Mouse (Mus musculus) mesoderm, embryonic 11.5 days (tissue): ENCODE results near the gene Frem1.
A peak's percentile ranks its signal among the peaks of the same experiment; 100 is the strongest.

Experiments used
- DNase-seq: peaks from one replicate; pipeline ENCODE4 v3.0.0-alpha.2; 2012; ENCODE audit warnings: low read depth, low spot score

Gene Frem1

DNA sequence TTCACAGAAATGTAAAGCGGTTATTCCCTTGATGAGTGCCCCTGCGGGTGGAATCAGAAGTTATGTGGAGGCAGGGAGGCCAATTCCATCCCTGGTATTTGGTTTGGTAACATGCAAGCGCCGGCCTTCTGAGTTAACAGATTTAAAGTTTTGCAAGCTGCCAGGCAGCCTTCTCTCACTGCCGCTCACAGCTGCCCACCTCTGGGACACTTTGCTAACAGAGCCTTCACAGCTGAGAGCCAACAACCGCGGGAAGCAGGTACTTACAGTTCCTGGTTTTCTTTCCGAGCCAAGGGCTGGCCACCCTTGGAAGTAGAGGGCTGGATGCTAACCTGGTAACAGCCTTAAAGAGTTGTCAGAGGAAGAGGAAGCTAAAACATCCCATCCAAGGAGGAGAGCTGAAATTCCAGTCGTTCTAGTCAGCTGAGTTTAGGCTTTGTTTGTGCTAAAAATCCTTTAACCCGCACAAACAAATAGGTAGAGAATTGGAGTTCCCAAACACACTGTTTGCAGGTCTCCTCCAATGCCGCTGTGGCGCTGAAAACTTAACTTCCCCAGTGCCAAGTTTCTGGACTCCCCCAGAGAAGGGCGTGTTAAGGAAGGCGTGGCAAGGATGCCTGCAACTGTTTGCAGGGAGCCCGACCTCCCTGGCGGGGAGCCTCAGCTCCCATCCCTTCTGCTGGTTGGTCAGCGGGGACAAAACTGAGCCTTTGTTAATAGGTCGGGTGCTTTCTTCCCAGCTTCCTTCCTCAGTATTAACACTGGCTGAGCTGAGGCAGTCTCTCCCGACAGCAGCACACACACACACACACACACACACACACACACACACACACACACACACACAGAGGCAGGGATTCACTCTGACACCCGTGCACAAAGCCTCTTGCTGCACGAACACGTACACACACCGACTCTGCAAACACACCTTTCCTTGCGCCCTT, at the start of gene Frem1:
Gene Frem1, minus strand, starts transcription at position 706 of the 944 bp plus-strand sequence.
- peak; percentile 74 for DNase-seq

GRCm38 (mm10) chr4:83099025-83099424, 46.9 kb upstream of the Frem1 start:
- no peak for DNase-seq

GRCm38 (mm10) chr4:83093941-83094340, 41.8 kb upstream of the Frem1 start:
- no peak for DNase-seq

DNA sequence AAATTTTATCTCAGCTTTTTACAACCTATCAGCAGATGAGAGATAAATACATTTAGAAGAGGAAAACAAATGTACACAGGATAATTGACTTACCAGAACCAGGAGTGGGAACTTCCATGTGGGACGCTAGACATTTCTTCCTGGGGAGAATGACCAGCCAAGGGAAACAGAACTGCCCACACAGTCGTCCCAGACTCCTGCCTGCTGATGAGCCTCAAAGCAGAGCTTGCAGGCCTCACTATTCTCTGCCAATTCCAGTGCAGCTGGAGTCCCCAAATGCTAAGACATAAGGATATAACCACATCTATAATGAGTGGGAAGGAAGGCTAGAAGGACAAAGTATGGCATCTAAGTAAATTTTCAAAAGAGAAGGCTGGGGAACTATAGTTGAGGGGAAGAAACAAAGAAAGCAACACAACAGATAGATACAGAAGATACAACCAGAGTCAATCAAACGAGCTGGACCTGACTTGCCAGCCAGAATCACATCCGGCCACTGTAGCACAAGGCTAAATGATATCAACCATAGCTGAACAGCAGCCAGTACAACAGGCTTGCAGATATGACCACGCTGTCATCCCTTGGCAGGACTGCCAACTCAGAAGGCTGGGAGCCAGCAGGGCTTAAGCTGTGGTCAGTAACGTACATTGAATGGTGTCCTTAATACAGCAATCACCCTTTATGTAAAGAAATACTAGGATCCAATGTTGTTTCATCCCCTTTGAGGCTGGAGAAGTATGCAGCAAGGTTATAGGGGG, 38.7 kb upstream of the Frem1 start:
- DNase-seq: no peak

GRCm38 (mm10) chr4:83080364-83081174, 28.4 kb upstream of the Frem1 start:
- DNase-seq: peak; percentile 74

- DNase-seq: peak; percentile 89
Measured at GRCm38 (mm10) chr4:83064191-83064590, 12.1 kb upstream of the Frem1 start.

GRCm38 (mm10) chr4:83061564-83061963, 9.4 kb upstream of the Frem1 start:
- DNase-seq: no peak

- DNase-seq: no peak
Measured at GRCm38 (mm10) chr4:83058617-83059016, 6.5 kb upstream of the Frem1 start.

GRCm38 (mm10) chr4:83058182-83058581, 6.0 kb upstream of the Frem1 start:
- DNase-seq: no peak

- DNase-seq: no peak
Measured at GRCm38 (mm10) chr4:83056496-83056895, 4.4 kb upstream of the Frem1 start.

DNA sequence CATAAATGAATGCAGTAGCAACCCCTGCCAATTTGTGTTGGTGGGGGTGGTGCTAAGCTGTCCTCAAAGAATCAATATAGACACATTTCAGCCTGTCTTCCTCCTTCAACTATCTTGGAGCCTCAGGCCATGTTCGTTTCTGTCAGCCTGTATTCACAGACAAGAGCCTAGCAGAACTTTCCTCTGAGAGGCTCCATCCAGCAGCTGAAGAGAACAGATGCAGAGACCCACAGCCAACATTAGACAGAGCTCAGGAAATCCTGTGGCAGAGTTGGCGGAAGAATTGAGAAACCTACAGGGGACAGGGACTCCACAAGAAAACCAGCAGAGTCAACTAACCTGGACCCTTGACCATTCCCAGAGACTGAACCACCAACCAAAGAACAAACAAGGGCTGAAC, 3.3 kb upstream of the Frem1 start:
- no peak for DNase-seq

DNA sequence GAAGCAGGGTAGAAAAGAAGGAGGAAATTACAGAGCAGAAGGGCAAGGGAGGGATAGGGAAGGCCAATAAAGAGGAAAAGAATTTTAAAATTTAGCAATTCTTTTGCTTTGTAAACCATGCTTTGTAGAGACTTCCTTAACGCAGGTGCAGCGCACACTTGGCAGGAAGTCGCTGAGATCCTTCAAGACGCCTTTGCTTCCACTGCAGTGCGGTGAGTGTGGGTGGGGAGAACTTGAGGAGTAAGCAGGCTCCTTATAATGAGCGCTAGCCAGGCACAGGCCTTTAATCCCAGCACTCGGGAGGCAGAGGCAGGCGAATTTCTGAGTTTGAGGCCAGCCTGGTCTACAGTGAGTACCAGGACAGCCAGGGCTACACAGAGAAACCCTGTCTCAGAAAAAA, 1.1 kb upstream of the Frem1 start:
- no peak for DNase-seq

GRCm38 (mm10) chr4:83051176-83051575, 963 bp downstream of the Frem1 start:
- DNase-seq: no peak

- no peak for DNase-seq
Measured at GRCm38 (mm10) chr4:83050151-83050796, 1.9 kb downstream of the Frem1 start.

- no peak for DNase-seq
Measured at GRCm38 (mm10) chr4:83049288-83049687, 2.9 kb downstream of the Frem1 start.

- no peak for DNase-seq
Measured at GRCm38 (mm10) chr4:83048561-83048960, 3.6 kb downstream of the Frem1 start.

DNA sequence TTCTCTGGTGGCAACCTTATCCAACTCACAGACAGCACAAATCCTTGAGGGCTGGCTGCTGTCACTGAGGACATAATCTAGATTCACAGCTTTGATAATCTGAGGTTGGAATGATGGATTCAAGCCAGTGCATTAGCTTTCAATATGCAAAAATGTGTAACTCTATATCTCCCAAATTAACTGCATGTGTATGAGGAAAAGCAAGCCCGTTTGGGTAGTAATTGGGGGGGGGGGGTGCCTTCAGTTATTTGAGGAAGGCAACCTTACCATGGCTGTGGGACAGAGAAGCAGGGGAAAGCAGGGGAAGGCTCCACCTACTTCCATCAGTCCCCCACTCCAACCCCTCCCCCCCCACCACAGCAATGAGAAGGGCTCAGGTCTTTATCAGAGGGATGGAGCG, 5.3 kb downstream of the Frem1 start:
- no peak for DNase-seq

DNA sequence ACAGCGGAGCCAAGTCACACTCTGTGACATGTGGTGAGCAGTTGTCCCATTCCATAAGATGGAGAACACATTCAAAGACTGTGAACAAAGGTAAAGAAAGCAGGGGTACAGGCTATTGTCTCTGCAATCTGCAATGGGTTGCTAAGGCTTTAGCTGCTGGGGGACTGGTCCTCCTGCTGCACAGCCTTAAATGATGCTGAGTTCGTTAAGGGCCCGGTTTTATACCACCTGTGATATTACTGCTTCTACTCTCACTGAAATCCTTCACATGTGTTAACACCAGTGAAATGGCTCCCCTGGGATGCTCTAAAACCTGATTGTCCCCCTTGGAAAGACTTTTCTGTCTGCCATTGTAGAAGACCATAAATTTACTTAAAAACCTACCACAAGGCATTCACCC, 6.1 kb downstream of the Frem1 start:
- DNase-seq: no peak

GRCm38 (mm10) chr4:83045266-83045665, 6.9 kb downstream of the Frem1 start:
- DNase-seq: peak; percentile 58

DNA sequence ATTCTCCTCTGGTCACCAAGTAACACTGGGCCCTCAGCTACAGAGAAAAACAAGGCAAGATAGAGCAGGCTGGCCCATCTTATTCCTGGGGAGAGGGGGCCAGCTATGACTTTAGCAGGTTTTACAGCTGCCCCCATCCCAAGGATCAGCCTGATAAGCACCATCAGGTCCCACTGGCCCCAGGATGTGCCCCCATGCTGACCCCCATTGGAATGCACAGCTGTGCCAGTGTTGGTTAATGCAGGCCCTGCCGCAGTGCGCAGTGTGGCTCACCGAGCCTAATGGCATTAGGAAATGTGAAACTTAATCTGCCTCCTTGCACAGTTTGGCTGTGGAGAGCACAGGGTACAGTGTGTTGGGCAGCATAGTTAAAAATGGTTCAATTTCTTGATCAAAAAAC, 11.4 kb downstream of the Frem1 start:
- peak; percentile 62 for DNase-seq

DNA sequence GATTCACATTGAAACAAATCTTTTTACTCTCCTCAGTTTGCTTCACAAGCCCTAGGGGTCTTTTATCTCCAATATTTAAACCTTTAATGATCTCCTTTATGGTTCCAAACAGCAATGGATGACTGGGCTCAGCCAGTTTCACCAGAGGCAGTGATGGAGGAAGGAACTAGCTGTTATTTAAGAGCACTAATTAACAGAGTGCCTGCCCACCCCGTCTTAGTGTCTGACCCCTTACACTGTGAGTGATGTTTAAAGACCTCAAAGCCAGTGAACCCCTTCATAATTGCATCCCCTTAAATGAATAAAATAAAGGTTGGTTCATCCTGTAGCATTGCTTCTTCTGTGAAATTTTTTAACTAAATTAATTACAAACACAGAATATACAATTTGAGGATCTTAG, 19.4 kb downstream of the Frem1 start:
- no peak for DNase-seq
